Mouse (Mus musculus) thymus, adult 2 months (tissue): ENCODE measurements around the gene Kcng1.

Experiments
- CTCF ChIP-seq: fragments of 200-500 bp; IDR thresholded peaks from 2 replicates; pipeline ENCODE4 v1.5.1; 2012; ENCODE audit warnings: mild to moderate bottlenecking, control low read depth, low read length, moderate library complexity, borderline replicate concordance; ENCODE audit not compliant: control insufficient read depth, poor library complexity, insufficient read depth; ENCODE audit errors: extremely low read depth
- POLR2A ChIP-seq: fragments of 200-500 bp; IDR thresholded peaks from 2 replicates; pipeline ENCODE4 v1.6.1; 2012; ENCODE audit warnings: mild to moderate bottlenecking, low read length, control low read depth, moderate library complexity; ENCODE audit not compliant: control insufficient read depth, poor library complexity, insufficient read depth; ENCODE audit errors: extremely low read depth

DNA sequence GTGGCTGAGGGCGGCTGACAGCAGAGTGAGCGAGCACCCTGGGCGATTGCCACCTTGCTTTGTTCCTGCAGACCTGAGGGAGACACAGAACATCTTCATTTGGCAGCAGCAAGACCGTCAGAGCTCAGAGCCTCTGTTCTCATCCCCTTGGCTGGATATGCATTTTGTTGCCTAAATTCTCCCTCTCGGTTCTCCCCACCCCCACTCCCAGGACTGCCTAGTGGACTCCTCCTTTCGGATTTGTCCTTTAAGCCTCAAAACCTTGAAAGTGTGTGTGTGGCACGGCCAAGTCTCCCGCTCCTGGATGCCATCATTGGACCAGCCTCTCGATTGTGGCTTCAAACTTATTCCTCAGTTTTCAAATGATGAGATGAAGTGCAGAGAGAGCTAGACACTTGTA is 7.5 kb upstream of the Kcng1 start:
- no peak for TF ChIP-seq POLR2A
- no peak for TF ChIP-seq CTCF
